Mouse (Mus musculus) right cerebral cortex, postnatal 14 days (tissue): ENCODE measurements around the gene D5Ertd579e.

Experiments
- DNase-seq: peaks from one replicate; pipeline ENCODE4 v3.0.0; 2022

D5Ertd579e gene

GRCm38 (mm10) chr5:36695461-36696231 lies at the start of gene D5Ertd579e:
TSS of gene D5Ertd579e (minus strand) at chr5:36696024.
- DNase-seq, result peak; percentile 96

- DNase-seq, result peak; percentile 83
Measured at GRCm38 (mm10) chr5:36742126-36742848, 46.5 kb upstream of the D5Ertd579e start.

GRCm38 (mm10) chr5:36739829-36740228 lies 44.0 kb upstream of the D5Ertd579e start:
- peak; percentile 24 for DNase-seq

- peak; percentile 36 for DNase-seq
Measured at GRCm38 (mm10) chr5:36738799-36739615, 43.2 kb upstream of the D5Ertd579e start.

- DNase-seq, result no peak
Measured at GRCm38 (mm10) chr5:36737765-36738164, 41.9 kb upstream of the D5Ertd579e start.

GRCm38 (mm10) chr5:36736009-36736408 lies 40.2 kb upstream of the D5Ertd579e start:
- no peak for DNase-seq

GRCm38 (mm10) chr5:36735106-36735505 lies 39.3 kb upstream of the D5Ertd579e start:
- DNase-seq, result no peak

- DNase-seq, result no peak
Measured at GRCm38 (mm10) chr5:36733405-36733804, 37.6 kb upstream of the D5Ertd579e start.

- no peak for DNase-seq
Measured at GRCm38 (mm10) chr5:36731901-36732652, 36.3 kb upstream of the D5Ertd579e start.

GRCm38 (mm10) chr5:36730689-36731088 lies 34.9 kb upstream of the D5Ertd579e start:
- DNase-seq, result no peak

GRCm38 (mm10) chr5:36729923-36730322 lies 34.1 kb upstream of the D5Ertd579e start:
- no peak for DNase-seq

GRCm38 (mm10) chr5:36729086-36729473 lies 33.3 kb upstream of the D5Ertd579e start:
- no peak for DNase-seq

GRCm38 (mm10) chr5:36728403-36729085 lies 32.7 kb upstream of the D5Ertd579e start:
- DNase-seq, result no peak

- no peak for DNase-seq
Measured at GRCm38 (mm10) chr5:36727776-36728175, 32.0 kb upstream of the D5Ertd579e start.

- no peak for DNase-seq
Measured at GRCm38 (mm10) chr5:36727136-36727535, 31.3 kb upstream of the D5Ertd579e start.

- no peak for DNase-seq
Measured at GRCm38 (mm10) chr5:36726387-36726801, 30.6 kb upstream of the D5Ertd579e start.

- no peak for DNase-seq
Measured at GRCm38 (mm10) chr5:36725861-36726260, 30.0 kb upstream of the D5Ertd579e start.

- no peak for DNase-seq
Measured at GRCm38 (mm10) chr5:36724274-36724673, 28.4 kb upstream of the D5Ertd579e start.

GRCm38 (mm10) chr5:36723356-36723755 lies 27.5 kb upstream of the D5Ertd579e start:
- no peak for DNase-seq

GRCm38 (mm10) chr5:36722415-36722856 lies 26.6 kb upstream of the D5Ertd579e start:
- DNase-seq, result no peak

- no peak for DNase-seq
Measured at GRCm38 (mm10) chr5:36720710-36721375, 25.0 kb upstream of the D5Ertd579e start.
